In genomic region chr2:31118211-31118610, GRCm38 (mm10) we compare ENCODE assay signal across 24 mouse cellular contexts. TPM values are rescaled to one million over a fixed set of nuclear protein-coding genes. Genes with fewer than 3 reads are reported as not detected.
DNase-seq lines count a peak whose midpoint lies in the region; ATAC-seq and TF ChIP-seq lines count a peak whose summit lies in the region.
"Had no signal": no experiment of that assay in that cellular context is flagged by ENCODE, and none has a peak within 500 bp of the region (broad histone marks: within the 10 kb centered on the region; RNA-seq: fewer than 3 reads in every experiment).

No protein-coding gene starts in this region.

- no peaks in the 10 kb centered on the region for H3K9me3 ChIP-seq in kidney, embryonic 15.5 days (replicated peaks)
- H3K9me3 ChIP-seq: embryonic facial prominence, embryonic 15.5 days; forebrain, embryonic 15.5 days; G1E; heart, embryonic 10.5 days had no signal

- WGBS in thymus, adult 2 months, result 59% methylated on average over 3 of the region's 3 CpGs
- 90% methylated on average over 3 of the region's 3 CpGs for WGBS in kidney, embryonic 15.5 days

- TF ChIP-seq POLR2A in thymus, adult 2 months (IDR thresholded peaks at IDR 0.05; ENCODE audit: control insufficient read depth, extremely low read depth, insufficient read depth, low read length, poor library complexity), result no peak

- no peak overlapping the region for H3K9ac ChIP-seq in kidney, embryonic 15.5 days
- H3K9ac ChIP-seq: embryonic facial prominence, embryonic 15.5 days; forebrain, embryonic 15.5 days; hindbrain, embryonic 12.5 days had no signal

- ATAC-seq in kidney, embryonic 15.5 days (replicated peaks; ENCODE audit: low FRiP score), result no peak
- ATAC-seq: forebrain, embryonic 15.5 days had no signal

- H3K4me3 ChIP-seq in thymus, adult 2 months (ENCODE audit: control insufficient read depth, insufficient read depth, low read length), result no peak overlapping the region
- no peak overlapping the region for H3K4me3 ChIP-seq in kidney, embryonic 15.5 days (replicated peaks)
- H3K4me3 ChIP-seq: embryonic facial prominence, embryonic 15.5 days; erythroblast, embryonic 14.5 days; forebrain, embryonic 10.5 days; forebrain, embryonic 15.5 days; heart, embryonic 10.5 days; hindbrain, embryonic 12.5 days had no signal

- no peak overlapping the region for H3K4me2 ChIP-seq in kidney, embryonic 15.5 days
- H3K4me2 ChIP-seq: embryonic facial prominence, embryonic 15.5 days; forebrain, embryonic 15.5 days; hindbrain, embryonic 12.5 days had no signal

- no peak for TF ChIP-seq CTCF in thymus, adult 2 months (IDR thresholded peaks at IDR 0.05; ENCODE audit: borderline replicate concordance, control insufficient read depth, extremely low read depth, insufficient read depth, low read length, poor library complexity)

- no peak for DNase-seq in thymus, adult 2 months
- no peak for DNase-seq in thymus, adult 18-20 months
- peak; percentile 38 for DNase-seq in CD4-positive helper T cell, adult 2 months (ENCODE audit: low read depth, low spot score)
- peak; percentile 49 for DNase-seq in Muller cell, postnatal 12 days (ENCODE audit: inconsistent ontology term)
- DNase-seq in induced T-regulatory cell, adult 2 months (ENCODE audit: low read depth), result peak; percentile 70
- no peak for DNase-seq in adrenal gland, postnatal 25 days
- DNase-seq: adrenal gland, adult 2 months; adrenal gland, postnatal 36 days; B cell, adult 2 months; cerebellum, adult 11-12 months; cerebellum, postnatal 10 days; gastrocnemius, postnatal 10 days; heart, adult 18-20 months; heart, postnatal 10 days; heart, postnatal 4 days; kidney, adult 11 months had no signal

- no peaks in the 10 kb centered on the region for H3K27me3 ChIP-seq in thymus, adult 2 months (ENCODE audit: control insufficient read depth, insufficient read depth, low read length)
- no peaks in the 10 kb centered on the region for H3K27me3 ChIP-seq in kidney, embryonic 15.5 days
- H3K27me3 ChIP-seq: embryonic facial prominence, embryonic 15.5 days; forebrain, embryonic 15.5 days; hindbrain, embryonic 12.5 days had no signal

- peaks cover 47% of the 10 kb centered on the region for H3K4me1 ChIP-seq in thymus, adult 2 months (replicated peaks; ENCODE audit: control insufficient read depth, insufficient read depth, low read length)
- peaks cover 25% of the 10 kb centered on the region for H3K4me1 ChIP-seq in kidney, embryonic 15.5 days

- H3K27ac ChIP-seq in thymus, adult 2 months (ENCODE audit: control insufficient read depth, insufficient read depth, low read length), result peak overlapping the region; percentile 96
- no peak overlapping the region for H3K27ac ChIP-seq in kidney, embryonic 15.5 days
- H3K27ac ChIP-seq: embryonic facial prominence, embryonic 15.5 days; forebrain, embryonic 10.5 days; forebrain, embryonic 15.5 days; heart, embryonic 10.5 days; hindbrain, embryonic 12.5 days had no signal

- no peaks in the 10 kb centered on the region for H3K36me3 ChIP-seq in thymus, adult 2 months (ENCODE audit: control insufficient read depth, insufficient read depth, low read length)
- no peaks in the 10 kb centered on the region for H3K36me3 ChIP-seq in kidney, embryonic 15.5 days
- H3K36me3 ChIP-seq: embryonic facial prominence, embryonic 15.5 days; forebrain, embryonic 15.5 days; hindbrain, embryonic 12.5 days had no signal

RNA-seq across cellular contexts. Expression of gene Fnbp1, which starts 23.6 kb away (rescaled TPM):
- polyA plus RNA-seq in thymus, adult 2 months (2012; rRNA removed), result 148 and 160 TPM in 2 replicates
- polyA plus RNA-seq in kidney, embryonic 15.5 days (2015; fragmentation: Nextera tagmentation; extraction: Ambion mirVana), result 19.1 and 22.4 TPM in 2 replicates
- total RNA-seq in adrenal gland, postnatal 25 days (2021), result 50.9 and 66.0 TPM in 2 replicates

RNA-seq across cellular contexts. Expression of gene Gpr107, which starts 33.9 kb away (rescaled TPM):
- 33.2 and 34.6 TPM in 2 replicates for polyA plus RNA-seq in thymus, adult 2 months (2012; rRNA removed)
- 37.0 and 37.9 TPM in 2 replicates for polyA plus RNA-seq in kidney, embryonic 15.5 days (2015; fragmentation: Nextera tagmentation; extraction: Ambion mirVana)
- 54.1 and 63.6 TPM in 2 replicates for total RNA-seq in adrenal gland, postnatal 25 days (2021)

Comparison
In these comparisons a context has a peak if more than half of its experiments do, and no peak if none do; other contexts are left out.
1. DNase-seq: peak in CD4-positive helper T cell, adult 2 months (single experiment), Muller cell, postnatal 12 days (single experiment) and induced T-regulatory cell, adult 2 months (single experiment); none in thymus, adult 2 months (single experiment), thymus, adult 18-20 months (0 of 2) and adrenal gland, postnatal 25 days (single experiment).